Mouse (Mus musculus) hindbrain, embryonic 16.5 days (tissue): ENCODE data around the gene Mocs2. TPM values are rescaled to one million over a fixed set of nuclear protein-coding genes. Genes with fewer than 3 reads are reported as not detected.

ENCODE experiments used
- ATAC-seq: fragments of 200-750 bp; cut with Nextera tagmentation; 2 replicates; pipeline ENCODE4 v1.8.0; 2017; ENCODE audit warnings: moderate TSS enrichment, moderate library complexity
- H3K27ac ChIP-seq: fragments of 300-500 bp; sonication (generic); 2 replicates; pipeline ENCODE4 v1.5.1; 2014; ENCODE audit warnings: low read depth, mild to moderate bottlenecking, control low read depth, low read length, moderate library complexity
- H3K27me3 ChIP-seq: fragments of 300-500 bp; sonication (generic); replicated peaks from 2 replicates; pipeline ENCODE4 v1.6.1; 2014; ENCODE audit warnings: low read length; ENCODE audit not compliant: control insufficient read depth, insufficient read depth
- H3K36me3 ChIP-seq: fragments of 300-500 bp; sonication (generic); 2 replicates; pipeline ENCODE4 v1.6.1; 2014; ENCODE audit warnings: mild to moderate bottlenecking, low read length, moderate library complexity, mixed read lengths; ENCODE audit not compliant: control insufficient read depth, insufficient read depth
- H3K4me1 ChIP-seq: fragments of 300-500 bp; sonication (generic); 2 replicates; pipeline ENCODE4 v1.6.1; 2014; ENCODE audit warnings: low read depth, low read length; ENCODE audit not compliant: control insufficient read depth, insufficient read depth
- H3K4me2 ChIP-seq: fragments of 300-500 bp; sonication (generic); 2 replicates; pipeline ENCODE4 v1.6.1; 2014; ENCODE audit warnings: mild to moderate bottlenecking, low read length, control low read depth, moderate library complexity
- H3K4me3 ChIP-seq: fragments of 300-500 bp; sonication (generic); 2 replicates; pipeline ENCODE4 v1.5.1; 2014; ENCODE audit warnings: mild to moderate bottlenecking, low read length, control low read depth, moderate library complexity
- H3K9ac ChIP-seq: fragments of 300-500 bp; sonication (generic); 2 replicates; pipeline ENCODE4 v1.6.1; 2014; ENCODE audit warnings: low read depth, mild to moderate bottlenecking, control low read depth, low read length, moderate library complexity
- H3K9me3 ChIP-seq: fragments of 300-500 bp; sonication (generic); 2 replicates; pipeline ENCODE4 v1.6.1; 2014; ENCODE audit warnings: mild to moderate bottlenecking, low read length, moderate library complexity; ENCODE audit not compliant: control insufficient read depth
- WGBS: fragments of 180-500 bp; shearing (Covaris S2); extraction: QIAGEN DNeasy Blood & Tissue Kit; methylation state at CpG from one replicate; pipeline ENCODE4 v1.1.7; 2014; 5-methylcytosine and 5-hydroxymethylcytosine counted together
- polyA plus RNA-seq: library from polyadenylated mRNA; unstranded; fragments of >200 nt; fragmentation: Nextera tagmentation; extraction: Ambion mirVana; gene quantifications from 2 replicates; pipeline ENCODE4 v1.2.1, GENCODE M21; 2015

Mocs2 gene
- polyA plus RNA-seq, 1 experiment from 2014 or later, result 144 TPM

DNA sequence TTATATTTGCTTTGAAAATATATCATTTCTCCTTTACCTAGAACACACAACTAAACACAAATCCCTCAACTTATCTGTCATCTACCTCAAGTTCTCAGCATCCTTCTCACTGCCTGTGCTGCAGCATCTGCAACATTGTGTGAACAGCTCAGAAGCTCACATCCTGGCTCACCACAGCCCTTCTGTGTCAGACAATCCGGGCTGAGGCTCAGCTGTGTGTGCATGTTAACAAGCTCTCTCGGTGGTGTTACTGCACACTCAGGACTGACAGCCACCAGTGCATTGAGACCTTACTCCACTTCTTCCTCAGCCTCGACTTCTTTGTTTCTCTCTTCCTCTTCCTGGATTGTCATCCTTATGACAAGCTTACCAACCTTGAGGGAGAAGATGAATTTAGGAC is 30.9 kb downstream of the Mocs2 start:
- Histone ChIP-seq H3K9me3 (no peaks in the 10 kb centered on the region), H3K4me1 (no peaks in the 10 kb centered on the region), H3K9ac (no peak overlapping the region), H3K4me3 (no peak overlapping the region), H3K36me3 (no peaks in the 10 kb centered on the region), H3K27me3 (no peaks in the 10 kb centered on the region), H3K4me2 (no peak overlapping the region), H3K27ac (no peak overlapping the region)
- 87% methylated on average over 3 of the region's 3 CpGs for WGBS
- ATAC-seq, result no peak

DNA sequence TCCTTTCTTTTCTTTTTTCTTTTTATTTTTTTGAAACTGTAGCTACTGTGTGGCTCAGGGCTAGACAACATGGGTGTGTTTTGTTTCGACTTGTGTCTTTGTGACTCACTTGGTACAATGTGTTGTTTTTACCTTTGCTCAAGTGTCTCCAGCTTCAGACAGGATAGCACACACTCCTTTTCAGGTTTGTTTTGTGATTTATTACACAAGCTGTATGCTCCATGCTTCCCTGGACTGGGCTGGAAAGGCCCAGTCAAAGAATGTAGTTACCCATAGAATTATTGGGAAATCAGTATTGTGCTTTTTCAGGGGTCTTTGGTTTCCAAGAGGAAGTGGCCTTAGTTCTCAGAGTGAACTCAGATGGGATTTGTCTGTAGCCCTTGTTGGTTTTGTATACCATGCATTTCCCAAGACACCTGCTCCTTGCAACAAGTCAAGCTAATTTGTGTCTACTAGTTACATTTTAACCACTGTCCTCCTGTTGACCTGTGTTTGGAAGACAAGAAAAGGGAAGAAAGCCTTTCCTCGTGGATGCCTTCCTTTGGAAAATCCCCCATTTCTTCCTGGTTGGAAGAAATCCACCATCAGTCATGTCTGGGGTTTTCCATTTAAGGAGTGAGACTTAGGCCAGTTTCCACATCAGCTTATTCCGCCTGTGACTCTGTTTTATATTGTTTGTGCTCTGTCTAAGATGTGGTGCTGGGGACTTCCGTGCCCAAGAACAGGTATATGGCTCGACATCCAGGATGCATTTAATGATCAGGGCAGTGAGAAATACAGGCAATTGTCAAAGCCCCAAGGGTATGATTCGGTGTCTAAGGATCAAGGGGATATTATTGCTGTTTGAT is 34.5 kb downstream of the Mocs2 start:
- no peak overlapping the region for H3K9ac ChIP-seq
- no peaks in the 10 kb centered on the region for H3K36me3 ChIP-seq
- no peak overlapping the region for H3K4me2 ChIP-seq
- H3K27me3 ChIP-seq, result no peaks in the 10 kb centered on the region; the same call in 1 of the 2 replicates
- no peak overlapping the region for H3K4me3 ChIP-seq
- no peaks in the 10 kb centered on the region for H3K9me3 ChIP-seq
- H3K4me1 ChIP-seq, result no peaks in the 10 kb centered on the region; the same call in 1 of the 2 replicates
- 66% methylated on average over 6 of the region's 6 CpGs for WGBS
- no peak for ATAC-seq
- H3K27ac ChIP-seq, result no peak overlapping the region

DNA sequence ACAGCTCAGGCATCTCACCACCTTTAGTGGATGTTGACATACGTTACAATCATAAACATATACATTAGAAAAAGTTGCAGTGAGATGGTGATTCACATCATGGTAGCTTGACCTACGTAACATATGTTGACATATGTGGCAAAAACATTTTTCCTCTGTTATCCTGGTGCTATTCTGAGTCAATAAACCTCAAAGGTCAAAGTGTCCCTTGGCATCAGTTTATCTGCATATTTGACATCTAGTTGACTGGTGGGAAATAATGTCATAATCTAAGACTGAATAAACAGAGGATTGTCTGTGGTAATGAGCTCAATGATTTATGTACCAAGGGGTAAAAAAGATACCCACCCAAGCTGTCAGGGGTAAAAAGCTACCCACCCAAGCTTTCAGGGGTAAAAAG is 35.1 kb downstream of the Mocs2 start:
- no peaks in the 10 kb centered on the region for H3K36me3 ChIP-seq

DNA sequence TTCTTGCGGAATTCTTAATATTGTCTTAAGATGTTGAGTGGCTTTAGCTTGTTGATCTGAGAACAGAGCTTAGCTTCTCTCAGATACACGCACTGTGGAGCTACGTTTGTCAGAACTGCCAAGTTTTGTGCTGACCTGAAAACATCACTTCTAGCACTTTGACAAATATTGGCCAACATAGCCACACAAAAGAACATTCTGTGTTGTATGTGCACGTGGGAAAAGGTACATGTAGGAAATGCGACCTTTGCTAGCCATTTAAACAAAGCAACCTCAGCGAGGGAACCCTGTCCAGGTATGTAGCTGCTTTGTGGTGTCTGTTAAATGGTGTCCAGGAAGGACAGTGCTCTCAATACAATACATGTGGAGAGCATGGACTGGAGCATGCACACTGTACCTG is 36.0 kb downstream of the Mocs2 start:
- no peak overlapping the region for H3K4me3 ChIP-seq

More for the DNA sequence above, 35.1 kb downstream of the Mocs2 start:
- no peaks in the 10 kb centered on the region for H3K9me3 ChIP-seq
- WGBS, result 93% methylated on average over 2 of the region's 2 CpGs
- H3K27me3 ChIP-seq, result no peaks in the 10 kb centered on the region; the same call in 1 of the 2 replicates
- no peak overlapping the region for H3K4me3 ChIP-seq
- no peak overlapping the region for H3K27ac ChIP-seq
- no peak for ATAC-seq
- H3K4me2 ChIP-seq, result no peak overlapping the region
- H3K9ac ChIP-seq, result no peak overlapping the region
- no peaks in the 10 kb centered on the region; the same call in 1 of the 2 replicates for H3K4me1 ChIP-seq

DNA sequence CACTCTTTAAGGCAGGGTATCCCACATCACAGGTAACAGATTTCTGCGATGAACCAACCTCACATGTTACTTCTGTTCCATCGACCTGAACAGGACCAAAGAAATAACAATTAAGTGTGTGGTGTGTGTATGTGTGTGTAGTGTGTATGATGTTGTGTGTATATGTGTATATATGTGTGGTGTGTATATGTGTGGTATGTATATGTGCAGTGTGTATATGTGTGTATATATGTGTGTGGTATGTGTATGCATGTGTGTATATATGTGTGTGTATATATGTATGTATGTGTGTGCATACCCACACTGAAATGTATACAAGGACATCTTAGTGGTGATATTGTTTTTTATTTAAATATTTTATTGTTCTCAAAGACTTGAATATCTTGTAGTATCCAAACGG is 36.4 kb downstream of the Mocs2 start:
- Histone ChIP-seq H3K4me1 (no peaks in the 10 kb centered on the region; the same call in 1 of the 2 replicates), H3K4me2 (no peak overlapping the region), H3K4me3 (no peak overlapping the region), H3K9me3 (no peaks in the 10 kb centered on the region), H3K36me3 (no peaks in the 10 kb centered on the region), H3K27me3 (no peaks in the 10 kb centered on the region; the same call in 1 of the 2 replicates), H3K9ac (no peak overlapping the region), H3K27ac (no peak overlapping the region)
- no peak for ATAC-seq
- WGBS, result 95% methylated on average over 3 of the region's 3 CpGs

More for the DNA sequence above, 36.0 kb downstream of the Mocs2 start:
- Histone ChIP-seq H3K4me1 (no peaks in the 10 kb centered on the region; the same call in 1 of the 2 replicates), H3K9ac (no peak overlapping the region), H3K4me2 (no peak overlapping the region), H3K9me3 (no peaks in the 10 kb centered on the region), H3K36me3 (no peaks in the 10 kb centered on the region), H3K27me3 (no peaks in the 10 kb centered on the region; the same call in 1 of the 2 replicates), H3K27ac (no peak overlapping the region)
- 89% methylated on average over 6 of the region's 6 CpGs for WGBS
- ATAC-seq, result no peak

DNA sequence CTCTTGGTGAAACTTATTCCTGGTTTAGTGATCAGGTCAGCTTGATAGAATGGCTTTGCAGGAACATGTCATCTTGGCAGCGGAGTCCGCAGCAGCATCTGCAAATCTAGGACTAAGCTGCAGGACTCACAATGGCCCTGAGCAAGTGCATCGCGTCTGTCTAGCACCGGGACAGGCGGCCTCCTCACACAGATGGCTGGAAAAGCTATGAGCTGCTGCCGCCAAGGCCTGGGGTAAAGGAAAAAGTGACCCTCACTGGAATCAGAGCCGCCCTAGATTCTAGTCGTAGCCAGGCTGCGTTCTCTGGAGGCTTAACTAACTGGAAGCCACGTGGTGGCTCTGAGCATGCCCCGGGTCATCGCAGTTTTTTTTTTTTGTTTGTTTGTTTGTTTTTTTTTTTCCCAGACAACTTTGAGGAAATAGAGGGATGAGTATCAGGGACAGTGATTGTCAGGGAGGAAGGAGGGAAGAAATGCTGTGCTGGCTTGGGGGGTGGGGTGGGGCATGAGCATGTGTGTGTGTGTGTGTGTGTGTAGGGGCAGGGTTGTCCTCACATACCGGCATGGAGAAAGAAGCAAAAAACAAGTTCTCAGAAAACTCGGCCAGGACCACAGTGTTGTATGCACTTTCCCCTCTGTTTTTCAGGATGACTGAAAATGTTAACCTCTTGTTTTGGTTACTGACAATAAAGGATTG is 37.7 kb downstream of the Mocs2 start:
- no peaks in the 10 kb centered on the region for H3K36me3 ChIP-seq
- peak overlapping the region; percentile 22; the same call in 1 of the 2 replicates for H3K9ac ChIP-seq
- H3K4me2 ChIP-seq, result peak overlapping the region; percentile 51
- no peaks in the 10 kb centered on the region for H3K9me3 ChIP-seq
- ATAC-seq, result peak; percentile 67
- WGBS, result 18% methylated on average over 15 of the region's 15 CpGs
- no peaks in the 10 kb centered on the region; the same call in 1 of the 2 replicates for H3K4me1 ChIP-seq
- no peaks in the 10 kb centered on the region; the same call in 1 of the 2 replicates for H3K27me3 ChIP-seq
- no peak overlapping the region for H3K27ac ChIP-seq
- peak overlapping the region; percentile 19; the same call in 1 of the 2 replicates for H3K4me3 ChIP-seq

DNA sequence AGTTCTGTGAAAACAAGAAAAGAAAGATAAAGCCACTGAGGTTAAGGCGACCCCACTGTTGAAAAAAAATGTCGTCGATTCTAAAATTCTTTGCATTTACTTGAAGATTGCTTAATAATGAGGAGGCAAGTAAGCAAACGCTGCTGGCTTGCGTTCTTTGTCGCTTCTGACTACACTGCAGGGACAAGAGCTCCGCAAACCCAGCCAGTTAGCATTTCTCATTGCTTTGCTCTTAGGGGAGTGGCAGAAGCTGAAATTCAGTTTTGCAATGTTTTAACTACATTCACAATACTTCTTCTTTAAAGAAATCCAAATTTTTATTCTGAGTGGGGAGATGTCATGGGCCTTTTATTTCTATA is 38.2 kb downstream of the Mocs2 start:
- H3K36me3 ChIP-seq, result no peaks in the 10 kb centered on the region
- ATAC-seq, result no peak
- no peak overlapping the region for H3K4me3 ChIP-seq
- H3K4me1 ChIP-seq, result no peaks in the 10 kb centered on the region; the same call in 1 of the 2 replicates
- WGBS, result 25% methylated on average over 7 of the region's 7 CpGs
- H3K9ac ChIP-seq, result no peak overlapping the region
- H3K4me2 ChIP-seq, result peak overlapping the region; percentile 51
- H3K27ac ChIP-seq, result no peak overlapping the region
- no peaks in the 10 kb centered on the region for H3K9me3 ChIP-seq
- no peaks in the 10 kb centered on the region; the same call in 1 of the 2 replicates for H3K27me3 ChIP-seq

DNA sequence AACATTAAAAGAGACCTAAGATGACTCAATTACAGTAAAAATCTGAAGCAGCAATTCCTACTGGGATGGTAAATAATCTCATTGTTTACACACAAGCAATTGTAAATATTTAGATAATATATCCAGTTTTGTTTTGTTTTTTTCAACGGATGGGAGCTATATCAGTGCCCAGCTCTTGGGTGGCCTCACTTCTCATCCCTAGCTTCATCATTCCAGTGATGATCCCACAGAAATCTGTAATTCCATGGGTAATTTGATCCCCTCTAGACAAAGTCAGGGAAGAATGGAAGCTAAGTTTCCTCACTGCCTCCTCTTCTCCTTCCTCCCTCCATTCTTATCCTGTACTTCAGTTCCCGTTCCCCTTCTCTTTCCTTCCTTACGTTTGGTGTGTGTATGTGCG is 39.5 kb downstream of the Mocs2 start:
- Histone ChIP-seq H3K4me2 (no peak overlapping the region), H3K4me1 (no peaks in the 10 kb centered on the region; the same call in 1 of the 2 replicates), H3K9me3 (no peaks in the 10 kb centered on the region), H3K9ac (no peak overlapping the region), H3K27ac (no peak overlapping the region), H3K27me3 (no peaks in the 10 kb centered on the region; the same call in 1 of the 2 replicates), H3K4me3 (no peak overlapping the region), H3K36me3 (no peaks in the 10 kb centered on the region)
- WGBS, result 94% methylated on average over 4 of the region's 4 CpGs
- ATAC-seq, result no peak

DNA sequence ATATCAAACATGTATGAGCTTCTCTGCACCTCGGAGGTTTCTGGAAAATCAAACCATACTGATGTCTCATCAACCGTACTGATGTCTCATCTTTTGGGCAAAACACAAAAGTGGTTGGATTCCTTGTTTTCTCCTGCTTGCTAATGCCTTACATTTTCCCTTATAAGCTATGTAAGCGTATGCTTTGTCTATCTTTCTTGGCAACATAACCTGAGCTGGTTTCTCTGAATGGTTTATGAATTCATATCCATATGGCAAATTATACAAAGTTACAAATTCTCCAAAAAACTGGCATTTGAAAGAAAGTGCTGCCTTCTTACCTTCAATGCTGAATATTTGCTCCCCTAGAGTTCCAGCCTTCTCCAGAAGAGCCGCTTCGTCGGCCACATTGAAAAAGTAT is 56.7 kb downstream of the Mocs2 start:
- Histone ChIP-seq H3K36me3 (no peaks in the 10 kb centered on the region; the same call in 1 of the 2 replicates), H3K9ac (no peak overlapping the region), H3K27me3 (no peaks in the 10 kb centered on the region), H3K4me2 (no peak overlapping the region), H3K9me3 (no peaks in the 10 kb centered on the region), H3K4me3 (no peak overlapping the region), H3K4me1 (no peaks in the 10 kb centered on the region), H3K27ac (no peak overlapping the region)
- WGBS, result 89% methylated on average over 6 of the region's 6 CpGs
- ATAC-seq, result no peak
